Mouse (Mus musculus) v-Abl transformed pro-B cells (cell line): Measurements from ENCODE around the gene Il9r.

ENCODE experiments used
- in situ Hi-C, 2 experiments: fragments of 400-800 bp; cut with MboI; formaldehyde crosslinking; loops; one replicate each; pipeline ENCODE4 v1.15.1; 2025; ENCODE audit not compliant: unreplicated experiment in 2 of 2

Gene Il9r

GRCm38 (mm10) chr11:32205058-32205873 lies 5.2 kb upstream of the Il9r start, which contains the start of gene Snrnp25:
Snrnp25 (plus strand) TSS chr11:32205415.
- in situ Hi-C loops: loop anchor here (10.0 to 25.0 kb wide), 2 partner anchors 432 to 960 kb away; partner anchors contain the start of genes Npm1 (in 2 of the 2) and Fbxw11 (in 1 of the 2)

GRCm38 (mm10) chr11:32201922-32202685 lies 2.0 kb upstream of the Il9r start:
- in situ Hi-C loops: loop anchor here (10.0 to 25.0 kb wide), 2 partner anchors 435 to 963 kb away; partner anchors contain the start of genes Npm1 (in 2 of the 2) and Fbxw11 (in 1 of the 2)

- in situ Hi-C loops: loop anchor here (10.0 to 25.0 kb wide), 2 partner anchors 436 to 964 kb away; partner anchors contain the start of genes Npm1 (in 2 of the 2) and Fbxw11 (in 1 of the 2)
Observed at GRCm38 (mm10) chr11:32200992-32201391, 913 bp upstream of the Il9r start.

GRCm38 (mm10) chr11:32199230-32199629 lies 849 bp downstream of the Il9r start:
- in situ Hi-C loops: no loop called here

- in situ Hi-C loops: no loop called here
Observed at GRCm38 (mm10) chr11:32198256-32198955, 1.7 kb downstream of the Il9r start.

GRCm38 (mm10) chr11:32197766-32198165 lies 2.3 kb downstream of the Il9r start:
- in situ Hi-C loops: no loop called here

GRCm38 (mm10) chr11:32196727-32197126 lies 3.4 kb downstream of the Il9r start:
- in situ Hi-C loops: no loop called here

GRCm38 (mm10) chr11:32195867-32196540 lies 4.1 kb downstream of the Il9r start:
- in situ Hi-C loops: no loop called here

- in situ Hi-C loops: no loop called here
Observed at GRCm38 (mm10) chr11:32194626-32195025, 5.5 kb downstream of the Il9r start.

- in situ Hi-C loops: no loop called here
Observed at GRCm38 (mm10) chr11:32194086-32194485, 6.0 kb downstream of the Il9r start.

- in situ Hi-C loops: no loop called here
Observed at GRCm38 (mm10) chr11:32193156-32193555, 6.9 kb downstream of the Il9r start.

- in situ Hi-C loops: no loop called here
Observed at GRCm38 (mm10) chr11:32190603-32191110, 9.4 kb downstream of the Il9r start.

- in situ Hi-C loops: no loop called here
Observed at GRCm38 (mm10) chr11:32190119-32190518, 10.0 kb downstream of the Il9r start.

GRCm38 (mm10) chr11:32189434-32189833 lies 10.6 kb downstream of the Il9r start:
- in situ Hi-C loops: loop anchor here in 1 of 2 experiments (10.0 kb wide), 1 partner anchor 45 kb away; no protein-coding TSS in a partner anchor

- in situ Hi-C loops: loop anchor here in 1 of 2 experiments (10.0 kb wide), 1 partner anchor 46 kb away; no protein-coding TSS in a partner anchor
Observed at GRCm38 (mm10) chr11:32188881-32189280, 11.2 kb downstream of the Il9r start.

- in situ Hi-C loops: loop anchor here in 1 of 2 experiments (10.0 kb wide), 1 partner anchor 48 kb away; no protein-coding TSS in a partner anchor
Observed at GRCm38 (mm10) chr11:32187256-32187655, 12.8 kb downstream of the Il9r start.

GRCm38 (mm10) chr11:32186031-32186430 lies 14.0 kb downstream of the Il9r start:
- in situ Hi-C loops: loop anchor here in 1 of 2 experiments (10.0 kb wide), 1 partner anchor 49 kb away; no protein-coding TSS in a partner anchor

- in situ Hi-C loops: loop anchor here (5.0 to 10.0 kb wide), 2 partner anchors 50 to 103 kb away; partner anchors contain the start of gene Hbq1b (in 2 of the 2)
Observed at GRCm38 (mm10) chr11:32184469-32184868, 15.6 kb downstream of the Il9r start.
